ENCODE assay signal across 29 mouse cellular contexts in the genomic region with DNA sequence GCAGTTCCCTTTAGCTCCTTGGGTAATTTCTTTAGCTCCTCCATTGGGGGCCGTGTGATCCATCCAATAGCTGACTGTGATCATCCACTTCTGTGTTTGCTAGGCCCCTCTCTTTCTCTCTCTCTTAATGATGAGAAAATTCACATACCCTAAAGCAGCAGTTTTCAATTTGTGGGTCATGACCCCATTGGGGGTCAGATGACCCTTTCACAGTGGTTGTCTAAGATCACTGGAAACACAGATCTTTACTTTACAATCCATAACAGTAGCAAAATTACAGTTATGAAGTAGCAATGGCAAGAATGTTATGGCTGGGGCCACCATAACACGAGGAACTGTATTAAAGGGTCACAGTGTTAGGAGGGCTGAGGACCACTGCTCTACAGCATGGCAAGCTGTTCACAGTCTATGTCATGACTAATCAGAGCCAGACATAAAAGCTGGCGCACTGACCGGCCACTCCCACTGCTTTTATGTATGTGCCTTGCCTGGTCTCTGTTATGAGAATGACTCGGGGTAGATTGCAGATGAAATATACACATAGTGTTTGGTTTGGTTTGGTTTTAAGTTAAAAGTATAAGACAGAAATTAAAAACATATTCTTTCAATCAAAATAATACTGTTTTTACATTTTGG. TPM values are rescaled to one million over a fixed set of nuclear protein-coding genes. Genes with fewer than 3 reads are reported as not detected.
DNase-seq lines count a peak whose midpoint lies in the region; ATAC-seq lines count a peak whose summit lies in the region.
"Had no signal": no experiment of that assay in that cellular context is flagged by ENCODE, and none has a peak within 500 bp of the region (broad histone marks: within the 10 kb centered on the region; RNA-seq: fewer than 3 reads in every experiment).

No protein-coding gene starts in this region.

- H3K4me3 ChIP-seq in embryonic facial prominence, embryonic 10.5 days: no peak overlapping the region
- H3K4me3 ChIP-seq in liver, embryonic 13.5 days (replicated peaks): no peak overlapping the region
- H3K4me3 ChIP-seq: embryonic facial prominence, embryonic 12.5 days; erythroblast, embryonic 14.5 days; forebrain, embryonic 13.5 days; kidney, embryonic 15.5 days; liver, embryonic 15.5 days; midbrain, embryonic 12.5 days; neural tube, embryonic 12.5 days had no signal

- intact Hi-C loops in heart, postnatal 10 days (cut with DNase I): no loop called here
- intact Hi-C loops in left cerebral cortex, postnatal 10 days (cut with DNase I): no loop called here

- no peak for ATAC-seq in liver, embryonic 13.5 days (ENCODE audit: low read depth)
- no peak for ATAC-seq in monocyte, adult 5-6 weeks (replicated peaks; ENCODE audit: insufficient number of reproducible peaks, low FRiP score, low TSS enrichment, poor library complexity, severe bottlenecking)
- ATAC-seq: activated CD4-positive, CD25-positive, alpha-beta regulatory T cell, adult 4 months; forebrain, embryonic 13.5 days had no signal

- no peaks in the 10 kb centered on the region for H3K9me3 ChIP-seq in embryonic facial prominence, embryonic 10.5 days
- H3K9me3 ChIP-seq in liver, embryonic 13.5 days (replicated peaks): no peaks in the 10 kb centered on the region
- H3K9me3 ChIP-seq: embryonic facial prominence, embryonic 12.5 days; forebrain, embryonic 13.5 days; G1E; kidney, embryonic 15.5 days; liver, embryonic 15.5 days; midbrain, embryonic 12.5 days; neural tube, embryonic 12.5 days had no signal

- no peak overlapping the region for H3K9ac ChIP-seq in liver, embryonic 13.5 days
- H3K9ac ChIP-seq: embryonic facial prominence, embryonic 12.5 days; forebrain, embryonic 13.5 days; kidney, embryonic 15.5 days; liver, embryonic 15.5 days; midbrain, embryonic 12.5 days; neural tube, embryonic 12.5 days had no signal

- H3K4me2 ChIP-seq in liver, embryonic 13.5 days: no peak overlapping the region
- H3K4me2 ChIP-seq: embryonic facial prominence, embryonic 12.5 days; forebrain, embryonic 13.5 days; heart, embryonic 11.5 days; kidney, embryonic 15.5 days; liver, embryonic 15.5 days; midbrain, embryonic 12.5 days; neural tube, embryonic 12.5 days had no signal

- no peaks in the 10 kb centered on the region for H3K36me3 ChIP-seq in embryonic facial prominence, embryonic 10.5 days (replicated peaks)
- H3K36me3 ChIP-seq in liver, embryonic 13.5 days: no peaks in the 10 kb centered on the region
- H3K36me3 ChIP-seq: embryonic facial prominence, embryonic 12.5 days; G1E; kidney, embryonic 15.5 days; liver, embryonic 15.5 days; midbrain, embryonic 12.5 days; neural tube, embryonic 12.5 days had no signal

- 35% methylated on average over 5 of the region's 5 CpGs for WGBS in embryonic facial prominence, embryonic 10.5 days
- 68% methylated on average over 5 of the region's 5 CpGs for WGBS in liver, embryonic 13.5 days (ENCODE audit: insufficient replicate concordance)

- peaks cover 31% of the 10 kb centered on the region for H3K4me1 ChIP-seq in embryonic facial prominence, embryonic 10.5 days
- peaks cover 46% of the 10 kb centered on the region for H3K4me1 ChIP-seq in liver, embryonic 13.5 days (replicated peaks)
- H3K4me1 ChIP-seq: embryonic facial prominence, embryonic 12.5 days; neural tube, embryonic 12.5 days had no signal

- H3K27ac ChIP-seq in embryonic facial prominence, embryonic 10.5 days (replicated peaks): no peak overlapping the region
- peak overlapping the region; percentile 44; the same call in 1 of the 2 replicates for H3K27ac ChIP-seq in liver, embryonic 13.5 days
- H3K27ac ChIP-seq: embryonic facial prominence, embryonic 12.5 days; forebrain, embryonic 13.5 days; kidney, embryonic 15.5 days; liver, embryonic 15.5 days; macrophage; midbrain, embryonic 12.5 days; neural tube, embryonic 12.5 days had no signal

- peak; percentile 54 for DNase-seq in heart, adult 11 months
- DNase-seq in heart, postnatal 10 days: no peak
- DNase-seq in 416B (ENCODE audit: low read depth): peak; percentile 25
- DNase-seq in embryonic facial prominence, embryonic 10.5 days (ENCODE audit: low spot score): peak; percentile 48
- no peak for DNase-seq in liver, embryonic 13.5 days
- DNase-seq in frontal cortex, postnatal 36 days (ENCODE audit: low spot score in 2 of 2): no peak
- DNase-seq in left cerebral cortex, postnatal 10 days (ENCODE audit: extremely low spot score in 1 of 2, low spot score in 2 of 2): no peak
- DNase-seq: adrenal gland, adult 8-10 months; B cell, adult 2 months; cerebellum, adult 18-20 months; cerebellum, postnatal 25 days; kidney, adult 11 months; kidney, postnatal 36 days; retina, postnatal 1 day; right cerebral cortex, postnatal 25 days; spleen, adult 18-20 months had no signal

- peaks cover 7% of the 10 kb centered on the region; the same call in 1 of the 2 replicates for H3K27me3 ChIP-seq in embryonic facial prominence, embryonic 10.5 days (replicated peaks; ENCODE audit: low read depth, poor library complexity, severe bottlenecking)
- H3K27me3 ChIP-seq in liver, embryonic 13.5 days: no peaks in the 10 kb centered on the region
- H3K27me3 ChIP-seq: CH12.LX; embryonic facial prominence, embryonic 12.5 days; forebrain, embryonic 13.5 days; liver, embryonic 15.5 days; midbrain, embryonic 12.5 days; neural tube, embryonic 12.5 days had no signal

RNA-seq across cellular contexts. Expression of a gene that starts 13.0 kb away (rescaled TPM):
- 100 to 1,000 TPM; 150 to 156 TPM for total RNA-seq in heart, postnatal 10 days (2021)
- 243 and 251 TPM in 2 replicates for polyA plus RNA-seq in embryonic facial prominence, embryonic 10.5 days (2016; fragmentation: Nextera tagmentation; extraction: Ambion mirVana)
- polyA plus RNA-seq in liver, embryonic 13.5 days (2015; fragmentation: Nextera tagmentation; extraction: Ambion mirVana): 249 and 304 TPM in 2 replicates
- 120 to 140 TPM (median 133 TPM) in 3 replicates for total RNA-seq in monocyte, adult 5-6 weeks (2017)
- 100 to 1,000 TPM; 132 TPM for total RNA-seq in left cerebral cortex, postnatal 10 days (2021)

Comparison
In these comparisons a context has a peak if more than half of its experiments do, and no peak if none do; other contexts are left out.
1. DNase-seq: peak in heart, adult 11 months (single experiment), 416B (single experiment) and embryonic facial prominence, embryonic 10.5 days (single experiment); none in heart, postnatal 10 days (0 of 2), liver, embryonic 13.5 days (single experiment), frontal cortex, postnatal 36 days (0 of 2) and left cerebral cortex, postnatal 10 days (0 of 2).